Mouse (Mus musculus): Measurements from ENCODE around the gene Wdfy2. TPM values are rescaled to one million over a fixed set of nuclear protein-coding genes. Genes with fewer than 3 reads are reported as not detected.

Gene Wdfy2
- polyA plus RNA-seq, 1 experiment from 2014 or later: 7.6 TPM

DNA sequence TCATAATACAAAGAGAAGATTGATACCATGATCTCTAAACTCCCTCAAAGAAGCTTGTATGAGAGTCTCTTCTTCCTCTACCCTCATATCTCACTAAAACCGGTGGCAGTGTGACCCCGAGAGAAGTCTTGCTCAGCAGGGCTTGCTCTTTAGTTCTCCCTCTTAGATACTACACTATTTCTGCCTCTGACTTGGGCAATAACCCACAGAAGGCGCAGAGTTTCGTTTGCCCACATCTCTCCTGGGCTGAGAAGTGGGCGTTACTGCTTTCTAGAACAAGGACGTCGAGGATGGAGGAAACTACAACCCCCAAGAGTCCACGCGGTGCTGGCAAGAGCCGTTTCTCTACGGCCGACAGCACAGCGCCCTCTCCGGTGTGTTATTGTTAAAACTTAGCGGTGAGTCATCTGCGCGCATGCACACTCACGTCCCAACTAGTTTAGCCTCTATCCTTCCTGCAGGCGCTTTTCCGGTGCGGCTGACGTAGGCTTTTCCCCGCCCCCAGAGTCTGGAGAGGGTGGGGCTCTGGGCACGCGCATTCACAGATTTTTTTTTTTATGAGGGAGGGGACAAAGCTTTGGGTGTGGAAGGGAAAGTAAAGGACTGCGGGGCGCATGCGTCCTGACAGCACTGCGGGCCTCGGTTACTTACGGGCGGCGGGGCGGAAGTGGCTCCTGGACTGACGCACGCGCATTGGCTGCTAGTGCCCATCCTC is 395 bp upstream of the Wdfy2 start:
- Histone ChIP-seq H3K27ac (ENCODE audit: low read depth) (no peak overlapping the region), H3K4me3 (ENCODE audit: low read depth, low read length) (peak overlapping the region; percentile 85), H3K36me3 (ENCODE audit: control insufficient read depth, insufficient read depth, low read length) (no peaks in the 10 kb centered on the region), H3K4me2 (ENCODE audit: low read length) (peak overlapping the region; percentile 55), H3K9ac (ENCODE audit: low read length) (peak overlapping the region; percentile 27; the same call in 1 of the 2 replicates), H3K27me3 (replicated peaks; ENCODE audit: control insufficient read depth, insufficient read depth, low read length) (no peaks in the 10 kb centered on the region), H3K9me3 (ENCODE audit: control insufficient read depth, low read length) (no peaks in the 10 kb centered on the region), H3K4me1 (replicated peaks; ENCODE audit: control insufficient read depth, insufficient read depth, low read length) (peaks cover 7% of the 10 kb centered on the region; the same call in 1 of the 2 replicates)
- ATAC-seq (replicated peaks; ENCODE audit: low FRiP score, low TSS enrichment, low read depth): peak; percentile 98
- DNase-seq (ENCODE audit: low spot score): peak; percentile 97
- under 1% methylated on average over 35 of the region's 37 CpGs for WGBS

- ATAC-seq (replicated peaks; ENCODE audit: low FRiP score, low TSS enrichment, low read depth) (no peak), DNase-seq (ENCODE audit: low spot score) (no peak)
- Histone ChIP-seq H3K9ac (ENCODE audit: low read length) (peak overlapping the region; percentile 63), H3K4me2 (ENCODE audit: low read length) (peak overlapping the region; percentile 70), H3K36me3 (ENCODE audit: control insufficient read depth, insufficient read depth, low read length) (no peaks in the 10 kb centered on the region), H3K4me1 (replicated peaks; ENCODE audit: control insufficient read depth, insufficient read depth, low read length) (peaks cover 7% of the 10 kb centered on the region; the same call in 1 of the 2 replicates), H3K27ac (ENCODE audit: low read depth) (no peak overlapping the region), H3K9me3 (ENCODE audit: control insufficient read depth, low read length) (no peaks in the 10 kb centered on the region), H3K27me3 (replicated peaks; ENCODE audit: control insufficient read depth, insufficient read depth, low read length) (no peaks in the 10 kb centered on the region), H3K4me3 (ENCODE audit: low read depth, low read length) (peak overlapping the region; percentile 85)
- 8% methylated on average over 9 of the region's 9 CpGs for WGBS
Measured at GRCm38 (mm10) chr14:62838336-62838735, 858 bp downstream of the Wdfy2 start.

DNA sequence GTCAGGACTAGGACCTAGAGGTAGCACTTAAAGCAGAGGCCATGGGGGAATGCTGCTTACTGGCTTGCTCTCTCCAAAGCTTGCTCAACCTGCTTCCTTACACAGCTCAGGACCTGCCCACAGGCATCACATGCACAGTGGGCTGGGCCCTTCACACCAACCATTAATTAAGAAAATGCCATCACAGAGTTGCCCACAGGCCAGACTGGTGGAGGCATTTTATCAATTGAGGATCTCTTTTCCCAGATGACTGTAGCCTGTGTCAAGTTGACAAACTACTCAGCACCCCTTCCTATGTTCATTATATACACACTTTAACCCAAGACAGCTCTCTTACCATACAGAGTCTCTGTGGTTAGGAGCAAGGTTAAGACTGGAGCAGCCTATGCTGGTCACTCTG is 4.2 kb downstream of the Wdfy2 start:
- Histone ChIP-seq H3K9me3 (ENCODE audit: control insufficient read depth, low read length) (no peaks in the 10 kb centered on the region), H3K4me3 (ENCODE audit: low read depth, low read length) (no peak overlapping the region), H3K9ac (ENCODE audit: low read length) (no peak overlapping the region), H3K27me3 (replicated peaks; ENCODE audit: control insufficient read depth, insufficient read depth, low read length) (no peaks in the 10 kb centered on the region), H3K4me1 (replicated peaks; ENCODE audit: control insufficient read depth, insufficient read depth, low read length) (peaks cover 26% of the 10 kb centered on the region), H3K4me2 (ENCODE audit: low read length) (no peak overlapping the region), H3K27ac (ENCODE audit: low read depth) (no peak overlapping the region), H3K36me3 (ENCODE audit: control insufficient read depth, insufficient read depth, low read length) (no peaks in the 10 kb centered on the region)
- ATAC-seq (replicated peaks; ENCODE audit: low FRiP score, low TSS enrichment, low read depth) (no peak), DNase-seq (ENCODE audit: low spot score) (no peak)

DNA sequence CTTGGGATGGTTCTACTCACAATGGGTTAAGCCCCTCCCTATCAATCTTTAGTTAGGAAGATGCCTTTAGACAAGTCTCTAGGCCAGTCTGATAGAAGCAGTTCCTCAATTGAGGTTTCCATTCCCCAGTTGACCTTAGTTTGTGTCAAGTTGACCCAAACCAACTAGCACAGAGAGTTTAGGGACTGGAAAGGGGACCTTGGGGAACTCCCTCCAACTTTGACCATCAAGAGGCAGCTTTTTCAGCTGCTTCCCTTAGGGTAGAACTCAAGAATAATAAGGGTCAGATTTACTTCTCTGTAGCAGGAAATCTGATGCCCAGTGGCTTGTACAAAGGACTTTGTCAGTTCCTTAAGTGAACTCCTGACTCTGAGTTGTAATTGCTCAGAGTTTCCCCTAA is 5.0 kb downstream of the Wdfy2 start:
- no peak for ATAC-seq (replicated peaks; ENCODE audit: low FRiP score, low TSS enrichment, low read depth)
- Histone ChIP-seq H3K9me3 (ENCODE audit: control insufficient read depth, low read length) (no peaks in the 10 kb centered on the region), H3K4me2 (ENCODE audit: low read length) (no peak overlapping the region), H3K36me3 (ENCODE audit: control insufficient read depth, insufficient read depth, low read length) (no peaks in the 10 kb centered on the region), H3K4me1 (replicated peaks; ENCODE audit: control insufficient read depth, insufficient read depth, low read length) (peaks cover 26% of the 10 kb centered on the region), H3K27me3 (replicated peaks; ENCODE audit: control insufficient read depth, insufficient read depth, low read length) (no peaks in the 10 kb centered on the region), H3K27ac (ENCODE audit: low read depth) (no peak overlapping the region), H3K9ac (ENCODE audit: low read length) (no peak overlapping the region), H3K4me3 (ENCODE audit: low read depth, low read length) (no peak overlapping the region)
- DNase-seq (ENCODE audit: low spot score): no peak

GRCm38 (mm10) chr14:62842976-62843375 is 5.5 kb downstream of the Wdfy2 start:
- 73% methylated on average over 2 of the region's 2 CpGs for WGBS
- Histone ChIP-seq H3K4me2 (ENCODE audit: low read length) (no peak overlapping the region), H3K27ac (ENCODE audit: low read depth) (no peak overlapping the region), H3K4me3 (ENCODE audit: low read depth, low read length) (no peak overlapping the region), H3K27me3 (replicated peaks; ENCODE audit: control insufficient read depth, insufficient read depth, low read length) (no peaks in the 10 kb centered on the region), H3K9ac (ENCODE audit: low read length) (no peak overlapping the region), H3K4me1 (replicated peaks; ENCODE audit: control insufficient read depth, insufficient read depth, low read length) (peaks cover 26% of the 10 kb centered on the region), H3K36me3 (ENCODE audit: control insufficient read depth, insufficient read depth, low read length) (no peaks in the 10 kb centered on the region), H3K9me3 (ENCODE audit: control insufficient read depth, low read length) (no peaks in the 10 kb centered on the region)
- ATAC-seq (replicated peaks; ENCODE audit: low FRiP score, low TSS enrichment, low read depth) (no peak), DNase-seq (ENCODE audit: low spot score) (no peak)

DNA sequence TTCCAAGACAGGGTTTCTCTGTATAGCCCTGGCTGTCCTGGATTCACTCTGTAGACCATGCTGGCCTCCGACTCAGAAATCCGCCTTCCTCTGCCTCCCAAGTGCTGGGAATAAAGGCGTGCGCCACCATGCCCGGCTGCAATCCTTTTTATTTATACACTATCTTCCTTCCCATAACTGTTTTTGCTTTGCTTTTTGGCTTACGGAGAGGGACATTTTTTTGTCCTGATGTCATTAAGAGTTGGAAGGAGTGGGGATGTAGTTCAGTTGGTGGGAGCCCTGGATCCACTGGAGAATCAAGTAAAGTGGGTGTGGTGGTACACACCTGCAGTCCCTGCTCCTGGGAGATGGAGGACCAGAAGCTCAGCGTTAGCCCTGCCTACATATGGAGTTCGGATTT is 6.7 kb downstream of the Wdfy2 start:
- DNase-seq (ENCODE audit: low spot score) (no peak), ATAC-seq (replicated peaks; ENCODE audit: low FRiP score, low TSS enrichment, low read depth) (no peak)
- Histone ChIP-seq H3K9me3 (ENCODE audit: control insufficient read depth, low read length) (no peaks in the 10 kb centered on the region), H3K9ac (ENCODE audit: low read length) (no peak overlapping the region), H3K27ac (ENCODE audit: low read depth) (no peak overlapping the region; the same call in 1 of the 2 replicates), H3K4me2 (ENCODE audit: low read length) (no peak overlapping the region), H3K4me1 (replicated peaks; ENCODE audit: control insufficient read depth, insufficient read depth, low read length) (peaks cover 22% of the 10 kb centered on the region), H3K27me3 (replicated peaks; ENCODE audit: control insufficient read depth, insufficient read depth, low read length) (no peaks in the 10 kb centered on the region), H3K36me3 (ENCODE audit: control insufficient read depth, insufficient read depth, low read length) (no peaks in the 10 kb centered on the region), H3K4me3 (ENCODE audit: low read depth, low read length) (no peak overlapping the region)
- 77% methylated on average over 8 of the region's 8 CpGs for WGBS

GRCm38 (mm10) chr14:62845011-62845840 is 7.7 kb downstream of the Wdfy2 start:
- no peak overlapping the region for H3K27ac ChIP-seq (ENCODE audit: low read depth)
- ATAC-seq (replicated peaks; ENCODE audit: low FRiP score, low TSS enrichment, low read depth) (no peak), DNase-seq (ENCODE audit: low spot score) (no peak)
- H3K4me3 ChIP-seq (ENCODE audit: low read depth, low read length): no peak overlapping the region
- peaks cover 19% of the 10 kb centered on the region for H3K4me1 ChIP-seq (replicated peaks; ENCODE audit: control insufficient read depth, insufficient read depth, low read length)
- no peak overlapping the region; the same call in 1 of the 2 replicates for H3K4me2 ChIP-seq (ENCODE audit: low read length)
- WGBS: 59% methylated on average over 8 of the region's 8 CpGs
- no peaks in the 10 kb centered on the region for H3K9me3 ChIP-seq (ENCODE audit: control insufficient read depth, low read length)
- H3K27me3 ChIP-seq (replicated peaks; ENCODE audit: control insufficient read depth, insufficient read depth, low read length): no peaks in the 10 kb centered on the region
- no peak overlapping the region for H3K9ac ChIP-seq (ENCODE audit: low read length)
- H3K36me3 ChIP-seq (ENCODE audit: control insufficient read depth, insufficient read depth, low read length): no peaks in the 10 kb centered on the region

- H3K9ac ChIP-seq (ENCODE audit: low read length): no peak overlapping the region
- no peak overlapping the region for H3K4me2 ChIP-seq (ENCODE audit: low read length)
- H3K4me1 ChIP-seq (replicated peaks; ENCODE audit: control insufficient read depth, insufficient read depth, low read length): peaks cover 10% of the 10 kb centered on the region
- H3K36me3 ChIP-seq (ENCODE audit: control insufficient read depth, insufficient read depth, low read length): no peaks in the 10 kb centered on the region
- H3K27ac ChIP-seq (ENCODE audit: low read depth): no peak overlapping the region
- H3K27me3 ChIP-seq (replicated peaks; ENCODE audit: control insufficient read depth, insufficient read depth, low read length): no peaks in the 10 kb centered on the region
- DNase-seq (ENCODE audit: low spot score) (no peak), ATAC-seq (replicated peaks; ENCODE audit: low FRiP score, low TSS enrichment, low read depth) (no peak)
- no peaks in the 10 kb centered on the region for H3K9me3 ChIP-seq (ENCODE audit: control insufficient read depth, low read length)
- H3K4me3 ChIP-seq (ENCODE audit: low read depth, low read length): no peak overlapping the region
- WGBS: 51% methylated on average over 6 of the region's 6 CpGs
Measured at GRCm38 (mm10) chr14:62850980-62851379, 13.5 kb downstream of the Wdfy2 start.
